Mouse (Mus musculus): Measurements from ENCODE around the gene Prrg2. TPM values are rescaled to one million over a fixed set of nuclear protein-coding genes. Genes with fewer than 3 reads are reported as not detected.

Gene Prrg2
- total RNA-seq, 2 experiments from 2014 or later = 3.5 to 4.7 TPM

DNA sequence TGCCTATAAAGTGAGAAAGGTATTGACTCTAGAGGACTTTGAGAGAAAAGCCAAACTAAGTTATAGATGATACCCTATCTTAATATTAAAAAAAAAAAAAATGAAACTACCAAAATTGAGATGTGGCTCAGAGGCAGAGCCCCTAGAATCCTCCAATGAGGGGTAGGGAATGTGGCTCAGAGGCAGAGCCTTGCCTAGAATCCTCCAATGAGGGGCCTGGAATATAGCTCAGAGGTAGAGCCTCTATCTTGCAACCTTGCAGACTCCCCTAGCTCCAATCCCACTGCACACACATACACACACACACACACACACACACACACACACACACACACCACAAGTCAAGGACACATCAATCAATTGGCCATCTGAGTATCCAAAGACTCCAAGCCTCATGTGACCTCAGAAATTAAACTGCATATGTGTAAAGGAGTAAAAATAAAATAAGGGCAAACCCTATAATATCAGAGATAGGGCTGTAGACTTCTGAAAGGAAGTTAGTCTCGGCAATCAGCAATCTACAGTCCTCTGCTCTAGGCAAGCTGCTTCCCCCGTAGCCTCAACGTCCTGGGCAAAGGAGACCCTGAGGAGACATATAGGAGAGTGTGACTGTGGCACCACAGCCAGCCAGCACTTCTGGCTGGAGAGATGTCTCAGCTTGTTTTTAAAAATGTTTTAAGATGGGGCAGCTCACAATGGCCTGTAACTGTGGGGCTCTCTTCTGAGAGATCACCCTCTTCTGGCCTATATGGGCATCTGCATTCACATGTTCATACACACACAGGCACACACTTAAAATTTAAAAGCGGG, 4.9 kb upstream of the Prrg2 start:
- ATAC-seq (replicated peaks; ENCODE audit: low FRiP score, low TSS enrichment, poor library complexity, severe bottlenecking) = peak; percentile 58

DNA sequence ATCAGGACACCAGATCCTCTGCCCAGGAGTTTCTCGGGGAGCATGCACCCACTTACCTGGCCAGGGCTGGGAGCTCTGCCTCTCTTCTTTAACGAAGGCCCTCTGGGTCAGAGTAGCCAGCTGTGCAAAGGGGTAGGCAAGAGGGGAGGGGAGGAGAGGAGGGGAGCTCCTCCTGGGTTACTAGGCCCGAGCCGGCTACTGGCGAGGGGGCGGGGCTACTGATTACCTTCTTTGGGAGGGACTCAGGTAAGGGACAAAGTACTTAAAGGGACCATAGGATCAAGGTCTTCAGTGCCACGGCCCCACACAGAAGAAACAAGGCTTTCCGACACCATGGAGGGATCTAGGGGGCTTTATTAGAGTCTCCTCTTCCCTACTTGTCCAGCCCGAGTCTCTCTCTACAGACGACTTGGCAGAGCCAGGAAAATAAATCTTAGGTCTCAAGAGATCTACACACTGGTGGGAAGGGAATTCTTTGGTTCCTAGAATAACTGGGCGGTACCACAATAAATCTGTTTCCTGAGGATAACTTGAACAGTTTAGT, 873 bp downstream of the Prrg2 start:
- no peak for ATAC-seq (replicated peaks; ENCODE audit: low FRiP score, low TSS enrichment, poor library complexity, severe bottlenecking)

DNA sequence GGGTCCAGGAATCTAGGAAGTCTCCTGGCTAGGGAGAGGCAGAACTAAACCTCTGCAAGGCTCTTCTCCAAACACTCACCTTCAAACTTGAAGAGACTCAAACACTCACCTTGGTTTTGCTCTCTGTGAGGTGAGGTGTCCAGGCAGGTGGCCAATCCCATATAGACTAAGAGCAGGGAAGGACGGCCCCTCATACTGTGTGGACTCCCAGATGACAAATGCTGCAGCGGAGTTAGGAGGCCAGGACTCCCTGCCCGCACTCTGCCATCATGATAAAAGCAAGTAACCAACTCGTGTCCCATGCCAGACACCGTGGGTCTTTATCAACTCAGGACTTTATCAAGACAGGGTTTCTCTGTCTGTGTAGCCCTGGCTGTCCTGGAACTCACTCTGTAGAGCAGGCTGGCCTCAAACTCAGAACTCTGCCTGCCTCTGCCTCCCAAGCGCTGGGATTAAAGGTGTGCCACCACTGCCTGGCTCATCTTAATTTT, 1.8 kb downstream of the Prrg2 start:
- no peak for ATAC-seq (replicated peaks; ENCODE audit: low FRiP score, low TSS enrichment, poor library complexity, severe bottlenecking)

GRCm38 (mm10) chr7:45058607-45059571, 3.6 kb downstream of the Prrg2 start:
- ATAC-seq (replicated peaks; ENCODE audit: low FRiP score, low TSS enrichment, poor library complexity, severe bottlenecking) = no peak

DNA sequence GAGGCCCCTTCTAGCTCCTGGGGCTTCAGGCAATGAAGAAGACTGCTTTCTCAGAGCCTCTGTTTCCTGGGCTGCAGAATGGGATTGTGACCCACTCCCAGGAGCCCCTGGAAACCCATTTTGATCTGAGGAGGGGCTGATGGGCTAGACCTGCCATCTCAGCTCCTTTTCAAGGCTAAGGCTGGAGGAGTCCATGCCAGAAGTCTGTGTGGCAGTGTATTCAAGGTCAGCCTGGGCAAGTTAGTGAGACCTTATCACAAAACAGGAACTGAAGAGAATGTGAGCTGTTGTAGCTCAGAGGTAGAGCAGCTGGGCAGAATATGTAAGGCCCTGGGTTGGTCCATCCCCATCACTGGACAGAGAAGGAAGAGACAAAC, 5.5 kb downstream of the Prrg2 start:
- ATAC-seq (replicated peaks; ENCODE audit: low FRiP score, low TSS enrichment, poor library complexity, severe bottlenecking) = no peak

- no peak for ATAC-seq (replicated peaks; ENCODE audit: low FRiP score, low TSS enrichment, poor library complexity, severe bottlenecking)
Measured at GRCm38 (mm10) chr7:45056329-45056971, 6.0 kb downstream of the Prrg2 start.

GRCm38 (mm10) chr7:45053931-45054510, 8.5 kb downstream of the Prrg2 start:
- peak; percentile 94 for ATAC-seq (replicated peaks; ENCODE audit: low FRiP score, low TSS enrichment, poor library complexity, severe bottlenecking)

DNA sequence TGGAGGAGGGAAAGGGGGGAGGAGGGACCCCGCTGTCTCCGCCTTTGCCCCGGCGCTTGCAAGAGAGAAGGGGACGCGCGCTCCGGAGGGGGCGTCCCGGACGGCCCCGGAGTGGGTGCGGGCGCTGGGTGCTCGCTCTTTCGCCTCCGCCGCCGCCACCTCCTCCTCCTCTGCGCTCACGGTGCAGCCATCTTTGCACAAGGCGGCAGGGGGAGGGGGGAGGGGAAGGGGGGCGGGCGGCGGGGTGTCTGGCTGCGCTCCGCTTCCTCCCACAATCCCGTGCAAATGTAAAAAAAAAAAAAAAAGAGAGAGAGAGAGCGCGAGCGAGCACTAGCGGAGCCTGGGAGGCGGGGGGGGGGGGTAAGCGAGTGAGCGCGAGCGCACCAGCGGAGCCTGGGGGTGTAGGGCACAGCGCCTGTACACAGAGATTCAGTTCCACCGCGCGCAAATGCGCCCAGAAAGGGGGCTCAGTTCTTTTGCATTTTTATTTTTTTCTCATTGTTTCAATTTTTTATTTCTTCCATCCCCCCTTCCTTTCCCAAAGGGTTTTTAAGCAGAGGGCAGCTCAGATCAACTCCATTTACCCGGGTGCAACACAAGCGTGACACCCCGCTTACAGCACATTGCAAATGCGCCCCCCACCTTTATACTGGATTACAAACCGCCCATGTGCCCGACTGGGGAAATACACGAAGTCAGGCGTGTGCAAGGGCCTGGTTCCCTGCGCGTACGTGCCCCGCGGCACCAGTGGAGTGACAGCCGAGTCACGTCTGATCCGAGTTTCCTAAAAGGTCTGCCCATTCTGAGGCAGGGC, 9.2 kb downstream of the Prrg2 start:
- ATAC-seq (replicated peaks; ENCODE audit: low FRiP score, low TSS enrichment, poor library complexity, severe bottlenecking) = peak; percentile 31

DNA sequence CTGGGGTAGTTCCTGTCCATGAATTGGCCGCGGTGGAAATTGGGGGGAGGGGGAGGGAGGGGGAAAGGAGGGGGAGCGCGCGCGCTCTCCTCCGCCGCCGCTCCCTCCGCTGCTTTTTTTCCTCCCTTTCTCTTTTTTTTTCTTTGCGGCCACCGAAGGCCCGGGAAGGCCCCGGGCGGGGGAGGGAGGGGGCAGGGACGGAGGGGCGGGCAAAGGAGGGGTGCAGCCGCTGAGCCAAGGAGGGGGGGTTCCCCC, 9.7 kb downstream of the Prrg2 start, which contains the start of gene Prr12:
Gene Prr12, minus strand, starts transcription at position 20 of the 255 bp plus-strand sequence.
- no peak for ATAC-seq (replicated peaks; ENCODE audit: low FRiP score, low TSS enrichment, poor library complexity, severe bottlenecking)

DNA sequence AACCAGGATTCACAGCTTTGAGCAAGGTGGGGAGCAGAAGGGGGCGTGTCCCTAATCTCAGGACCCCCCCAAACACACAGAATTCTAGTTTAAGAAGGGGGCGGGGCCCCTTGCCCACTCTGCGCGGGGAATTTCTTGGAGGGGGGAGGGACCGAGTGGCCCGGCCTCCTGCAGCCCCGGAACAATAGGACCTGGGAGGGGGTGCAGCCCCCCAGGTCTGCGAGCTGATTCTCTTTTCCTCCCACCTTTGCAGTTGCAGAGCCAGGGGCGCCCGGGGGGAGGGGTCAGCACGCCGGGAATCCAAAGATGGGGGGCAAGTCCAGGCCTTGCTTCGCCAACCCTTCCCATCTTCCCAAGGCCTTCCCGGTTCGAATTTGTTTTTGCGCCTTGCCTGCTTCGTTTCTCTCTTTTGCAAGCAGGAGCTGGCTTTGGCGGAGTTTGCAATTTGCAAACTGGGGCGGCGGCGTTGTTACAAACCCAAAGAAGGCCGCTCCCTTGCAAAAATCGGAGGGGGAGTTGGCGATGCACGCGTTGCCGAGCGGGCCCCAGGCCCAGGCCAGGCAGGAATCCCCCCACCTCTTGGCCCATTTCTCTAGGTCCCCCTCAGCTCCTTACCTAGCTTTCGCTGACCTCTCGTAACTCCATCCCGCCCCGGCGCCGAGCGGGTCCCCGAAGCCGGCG, 10.2 kb downstream of the Prrg2 start:
- no peak for ATAC-seq (replicated peaks; ENCODE audit: low FRiP score, low TSS enrichment, poor library complexity, severe bottlenecking)

- ATAC-seq (replicated peaks; ENCODE audit: low FRiP score, low TSS enrichment, poor library complexity, severe bottlenecking) = no peak
Measured at GRCm38 (mm10) chr7:45051601-45051974, 10.9 kb downstream of the Prrg2 start.

GRCm38 (mm10) chr7:45050945-45051600, 11.4 kb downstream of the Prrg2 start:
- peak; percentile 27 for ATAC-seq (replicated peaks; ENCODE audit: low FRiP score, low TSS enrichment, poor library complexity, severe bottlenecking)

GRCm38 (mm10) chr7:45048923-45049657, 13.4 kb downstream of the Prrg2 start:
- ATAC-seq (replicated peaks; ENCODE audit: low FRiP score, low TSS enrichment, poor library complexity, severe bottlenecking) = no peak

DNA sequence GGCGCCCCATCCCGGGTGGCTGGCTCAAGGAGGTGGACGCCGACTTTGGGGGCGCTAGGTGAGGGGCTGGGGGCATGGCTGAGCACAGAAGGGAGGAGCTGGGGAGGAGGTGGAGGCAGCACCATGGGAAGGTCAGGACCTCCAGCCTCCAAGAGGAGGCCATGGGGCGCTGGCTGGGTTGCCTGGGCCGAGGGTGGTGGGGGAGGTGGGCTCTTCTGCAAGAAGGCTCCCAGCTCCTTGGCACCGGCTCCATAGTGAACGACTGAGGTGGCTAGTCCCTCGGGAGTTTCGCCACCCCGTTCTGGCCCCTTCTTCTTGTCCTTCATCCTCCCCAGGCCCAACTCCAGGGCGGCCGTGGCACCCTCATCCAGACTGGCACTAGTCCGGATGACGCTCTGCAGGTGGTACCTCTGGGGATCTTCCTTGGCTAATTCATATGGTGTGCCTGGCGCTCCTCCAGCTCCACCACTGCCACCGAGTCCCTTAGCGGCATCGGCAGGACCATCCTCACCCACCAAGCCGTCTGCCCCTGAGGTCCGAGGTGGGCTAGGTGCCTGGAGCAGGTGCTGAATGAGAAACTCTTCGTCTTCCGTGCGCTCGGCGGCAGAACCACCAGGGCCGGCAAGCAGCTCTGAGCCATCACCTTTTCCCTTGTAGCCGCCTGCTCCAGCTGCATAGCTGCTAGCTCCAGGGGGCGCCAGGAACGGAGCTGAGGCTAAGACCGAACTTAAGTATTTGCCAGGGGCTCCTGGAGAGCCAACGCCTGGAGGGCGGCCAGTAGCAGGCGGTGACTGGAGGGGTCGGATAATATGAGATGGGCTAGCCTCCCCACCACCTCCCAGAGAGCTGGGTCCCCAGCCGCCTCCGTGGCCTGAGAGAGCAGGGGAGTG, 14.2 kb downstream of the Prrg2 start:
- ATAC-seq (replicated peaks; ENCODE audit: low FRiP score, low TSS enrichment, poor library complexity, severe bottlenecking) = no peak

- no peak for ATAC-seq (replicated peaks; ENCODE audit: low FRiP score, low TSS enrichment, poor library complexity, severe bottlenecking)
Measured at GRCm38 (mm10) chr7:45047491-45047890, 15.0 kb downstream of the Prrg2 start.

- ATAC-seq (replicated peaks; ENCODE audit: low FRiP score, low TSS enrichment, poor library complexity, severe bottlenecking) = no peak
Measured at GRCm38 (mm10) chr7:45046853-45047350, 15.6 kb downstream of the Prrg2 start.
